Mouse (Mus musculus) kidney, embryonic 14.5 days (tissue): ENCODE results near the gene Shd. TPM values are rescaled to one million over a fixed set of nuclear protein-coding genes. Genes with fewer than 3 reads are reported as not detected.

Source experiments
- ATAC-seq: fragments of 200-750 bp; cut with Nextera tagmentation; 2 replicates; pipeline ENCODE4 v1.8.0; 2017; ENCODE audit warnings: moderate number of reproducible peaks, mild to moderate bottlenecking, moderate TSS enrichment, moderate library complexity; ENCODE audit not compliant: low FRiP score, low TSS enrichment
- H3K27ac ChIP-seq: fragments of 300-500 bp; sonication (generic); 2 replicates; pipeline ENCODE4 v1.5.1; 2014; ENCODE audit warnings: low read depth, mild to moderate bottlenecking, low read length, moderate library complexity, mixed read lengths
- H3K27me3 ChIP-seq: fragments of 300-500 bp; sonication (generic); 2 replicates; pipeline ENCODE4 v1.6.1; 2014; ENCODE audit warnings: mild to moderate bottlenecking, low read length; ENCODE audit not compliant: control insufficient read depth, insufficient read depth
- H3K36me3 ChIP-seq: fragments of 300-500 bp; sonication (generic); 2 replicates; pipeline ENCODE4 v1.6.1; 2014; ENCODE audit warnings: low read length, mixed read lengths; ENCODE audit not compliant: control insufficient read depth, insufficient read depth
- H3K4me1 ChIP-seq: fragments of 300-500 bp; sonication (generic); 2 replicates; pipeline ENCODE4 v1.6.1; 2014; ENCODE audit warnings: low read length, mixed read lengths; ENCODE audit not compliant: control insufficient read depth, insufficient read depth
- H3K4me2 ChIP-seq: fragments of 300-500 bp; sonication (generic); replicated peaks from 2 replicates; pipeline ENCODE4 v1.6.1; 2014; ENCODE audit warnings: low read depth, mild to moderate bottlenecking, low read length
- H3K4me3 ChIP-seq: fragments of 300-500 bp; sonication (generic); 2 replicates; pipeline ENCODE4 v1.5.1; 2014; ENCODE audit warnings: mild to moderate bottlenecking, low read length
- H3K9ac ChIP-seq: fragments of 300-500 bp; sonication (generic); 2 replicates; pipeline ENCODE4 v1.6.1; 2014; ENCODE audit warnings: low read depth, mild to moderate bottlenecking, low read length, moderate library complexity
- H3K9me3 ChIP-seq: fragments of 300-500 bp; sonication (generic); 2 replicates; pipeline ENCODE4 v1.6.1; 2016; ENCODE audit warnings: low read length; ENCODE audit not compliant: control insufficient read depth
- WGBS: fragments of 180-500 bp; shearing (Covaris S2); extraction: QIAGEN DNeasy Blood & Tissue Kit; methylation state at CpG from one replicate; pipeline ENCODE4 v1.1.7; 2014; 5-methylcytosine and 5-hydroxymethylcytosine counted together
- polyA plus RNA-seq: library from polyadenylated mRNA; unstranded; fragments of >200 nt; fragmentation: Nextera tagmentation; extraction: Ambion mirVana; gene quantifications from 2 replicates; pipeline ENCODE4 v1.2.1, GENCODE M21; 2014

Shd gene
- polyA plus RNA-seq, 1 experiment from 2014 or later: 27.0 TPM

GRCm38 (mm10) chr17:56024476-56024875, 54.2 kb downstream of the Shd start:
- no peak overlapping the region for H3K9ac ChIP-seq
- peaks cover 18% of the 10 kb centered on the region for H3K36me3 ChIP-seq
- no peak overlapping the region for H3K4me2 ChIP-seq
- H3K9me3 ChIP-seq: no peaks in the 10 kb centered on the region
- no peak overlapping the region for H3K4me3 ChIP-seq
- ATAC-seq: no peak
- H3K27ac ChIP-seq: no peak overlapping the region
- H3K4me1 ChIP-seq: peaks cover 12% of the 10 kb centered on the region
- no peaks in the 10 kb centered on the region for H3K27me3 ChIP-seq
- 74% methylated on average over 2 of the region's 2 CpGs for WGBS

GRCm38 (mm10) chr17:56024931-56025330, 54.7 kb downstream of the Shd start:
- Histone ChIP-seq H3K4me3 (no peak overlapping the region), H3K36me3 (peaks cover 17% of the 10 kb centered on the region), H3K4me1 (peaks cover 12% of the 10 kb centered on the region), H3K9ac (no peak overlapping the region), H3K4me2 (no peak overlapping the region), H3K27ac (no peak overlapping the region), H3K9me3 (no peaks in the 10 kb centered on the region), H3K27me3 (no peaks in the 10 kb centered on the region)
- ATAC-seq: no peak
- WGBS: 75% methylated on average over 5 of the region's 5 CpGs

Other genes starting within 250 kb of the Shd start
- gene Adgre4, start 220.5 kb upstream of the Shd start, polyA plus RNA-seq: 0.10 and 0.81 TPM in 2 replicates
- gene Zfp119a, start 91.5 kb upstream of the Shd start, polyA plus RNA-seq: 8.6 and 11.9 TPM in 2 replicates
- gene Zfp959, start 78.4 kb upstream of the Shd start, polyA plus RNA-seq: 17.9 and 19.4 TPM in 2 replicates
- 6.8 and 6.9 TPM in 2 replicates for gene Zfp119b, start 21.0 kb upstream of the Shd start, polyA plus RNA-seq
- 2.0 and 2.2 TPM in 2 replicates for gene Ebi3, start 17.8 kb upstream of the Shd start, polyA plus RNA-seq
- 24.3 and 27.9 TPM in 2 replicates for gene Yju2, start 11.4 kb upstream of the Shd start, polyA plus RNA-seq
- gene Fsd1, start 16.0 kb downstream of the Shd start, polyA plus RNA-seq: 20.7 and 25.7 TPM in 2 replicates
- 13.7 and 14.6 TPM in 2 replicates for gene Stap2, start 35.1 kb downstream of the Shd start, polyA plus RNA-seq
- 110 and 112 TPM in 2 replicates for gene Mpnd, start 35.2 kb downstream of the Shd start, polyA plus RNA-seq
- gene Sh3gl1, start 66.2 kb downstream of the Shd start, polyA plus RNA-seq: 145 and 155 TPM in 2 replicates
- gene Chaf1a, start 70.0 kb downstream of the Shd start, polyA plus RNA-seq: 14.1 and 25.4 TPM in 2 replicates
- 34.4 and 42.8 TPM in 2 replicates for gene Ubxn6, start 104.6 kb downstream of the Shd start, polyA plus RNA-seq
- gene Hdgfl2, start 109.2 kb downstream of the Shd start, polyA plus RNA-seq: 85.1 and 118 TPM in 2 replicates
- gene Plin4, start 139.3 kb downstream of the Shd start, polyA plus RNA-seq: 0.08 and 0.17 TPM in 2 replicates
- gene Plin5, start 147.1 kb downstream of the Shd start, polyA plus RNA-seq: 1.1 and 1.3 TPM in 2 replicates
- gene Lrg1, start 151.5 kb downstream of the Shd start, polyA plus RNA-seq: not detected in 2 replicates
- 1.4 TPM in 2 replicates for gene Sema6b, start 169.9 kb downstream of the Shd start, polyA plus RNA-seq
- gene Tnfaip8l1, start 192.0 kb downstream of the Shd start, polyA plus RNA-seq: 11.4 and 11.8 TPM in 2 replicates
- gene Mydgf, start 213.5 kb downstream of the Shd start, polyA plus RNA-seq: 80.5 and 89.2 TPM in 2 replicates
- gene Dpp9, start 248.4 kb downstream of the Shd start, polyA plus RNA-seq: 31.5 and 40.3 TPM in 2 replicates